Mouse (Mus musculus) liver, embryonic 14.5 days (tissue): ENCODE data around the gene Pde4d. TPM values are rescaled to one million over a fixed set of nuclear protein-coding genes. Genes with fewer than 3 reads are reported as not detected.

Experiments used
- ATAC-seq: fragments of 200-750 bp; cut with Nextera tagmentation; 2 replicates; pipeline ENCODE4 v1.8.0; 2017; ENCODE audit warnings: moderate number of reproducible peaks, mild to moderate bottlenecking, moderate library complexity; ENCODE audit not compliant: insufficient read depth
- DNase-seq, 3 experiments: peaks; one replicate each; pipeline ENCODE4 v3.0.0-alpha.2; 2012 to 2013; ENCODE audit warnings: low read depth in 3 of 3, low spot score in 3 of 3
- H3K27ac ChIP-seq: fragments of 300-500 bp; sonication (generic); 2 replicates; pipeline ENCODE4 v1.5.1; 2014; ENCODE audit warnings: moderate library complexity, mild to moderate bottlenecking, control low read depth, inconsistent platforms
- H3K27me3 ChIP-seq: fragments of 300-500 bp; sonication (generic); 2 replicates; pipeline ENCODE4 v1.6.1; 2014; ENCODE audit warnings: mild to moderate bottlenecking, low read length, moderate library complexity; ENCODE audit not compliant: control insufficient read depth, insufficient read depth
- H3K36me3 ChIP-seq: fragments of 300-500 bp; sonication (generic); replicated peaks from 2 replicates; pipeline ENCODE4 v1.6.1; 2014; ENCODE audit warnings: low read depth; ENCODE audit not compliant: control insufficient read depth, insufficient read depth
- H3K4me1 ChIP-seq, 2 experiments: fragments of 200-500 bp in 1 of 2; fragments of 300-500 bp in 1 of 2; sonication (generic) in 1 of 2; replicated peaks; 2 replicates each; pipeline ENCODE4 v1.6.1; 2012 to 2014; ENCODE audit warnings: antibody characterized with exemption in 1 of 2, inconsistent platforms in 1 of 2, low read length in 1 of 2; ENCODE audit not compliant: control insufficient read depth in 2 of 2, insufficient read depth in 2 of 2
- H3K4me2 ChIP-seq: fragments of 300-500 bp; sonication (generic); 2 replicates; pipeline ENCODE4 v1.6.1; 2014; ENCODE audit warnings: low read depth, mild to moderate bottlenecking, control low read depth, moderate library complexity
- H3K4me3 ChIP-seq, 2 experiments: fragments of 200-500 bp in 1 of 2; fragments of 300-500 bp in 1 of 2; sonication (generic) in 1 of 2; 2 replicates each; pipeline ENCODE4 v1.5.1; 2012 to 2014; ENCODE audit warnings: low read depth in 2 of 2, low read length in 2 of 2, mild to moderate bottlenecking in 2 of 2, control low read depth in 1 of 2, inconsistent platforms in 1 of 2, moderate library complexity in 1 of 2; ENCODE audit not compliant: insufficient read depth in 1 of 2
- H3K9ac ChIP-seq: fragments of 300-500 bp; sonication (generic); replicated peaks from 2 replicates; pipeline ENCODE4 v1.6.1; 2014; ENCODE audit warnings: mild to moderate bottlenecking, control low read depth, moderate library complexity
- H3K9me3 ChIP-seq: fragments of 300-500 bp; sonication (generic); 2 replicates; pipeline ENCODE4 v1.6.1; 2016; ENCODE audit warnings: low read length, mixed read lengths; ENCODE audit not compliant: control insufficient read depth
- CTCF ChIP-seq: IDR thresholded peaks from 2 replicates; pipeline ENCODE4 v1.5.1; 2016; ENCODE audit warnings: antibody characterized with exemption, low read depth, control low read depth
- EP300 ChIP-seq: IDR thresholded peaks from 2 replicates; pipeline ENCODE4 v1.6.1; 2016; ENCODE audit warnings: antibody characterized with exemption, low read depth
- WGBS: fragments of 180-500 bp; shearing (Covaris S2); extraction: QIAGEN DNeasy Blood & Tissue Kit; methylation state at CpG from one replicate; pipeline ENCODE4 v1.1.7; 2014; ENCODE audit not compliant: insufficient replicate concordance; 5-methylcytosine and 5-hydroxymethylcytosine counted together
- polyA plus RNA-seq, 2 experiments: library from polyadenylated mRNA; depleted of rRNA in 1 of 2; stranded (reverse) in 1 of 2; unstranded in 1 of 2; fragments of >200 nt; fragmentation: Nextera tagmentation in 1 of 2; extraction: Ambion mirVana in 1 of 2; gene quantifications; 2 replicates each; pipeline versions ENCODE4 v1.2.1 to v1.2.3; 2012 to 2014

Gene Pde4d
- polyA plus RNA-seq, 2 experiments, result 4.9 to 8.6 TPM

GRCm38 (mm10) chr13:109341902-109342301 lies 892.2 kb downstream of the Pde4d start:
- Histone ChIP-seq H3K4me2 (no peak overlapping the region), H3K27me3 (no peaks in the 10 kb centered on the region), H3K9ac (no peak overlapping the region), H3K4me3 (no peak overlapping the region), H3K4me1 (no peaks in the 10 kb centered on the region), H3K36me3 (no peaks in the 10 kb centered on the region), H3K27ac (no peak overlapping the region), H3K9me3 (no peaks in the 10 kb centered on the region)
- no peak for ATAC-seq
- no peak for DNase-seq
- TF ChIP-seq EP300, result no peak
- peak; percentile 16; the same call in 1 of the 2 replicates for TF ChIP-seq CTCF
- WGBS, result 35% methylated on average over 3 of the region's 3 CpGs

DNA sequence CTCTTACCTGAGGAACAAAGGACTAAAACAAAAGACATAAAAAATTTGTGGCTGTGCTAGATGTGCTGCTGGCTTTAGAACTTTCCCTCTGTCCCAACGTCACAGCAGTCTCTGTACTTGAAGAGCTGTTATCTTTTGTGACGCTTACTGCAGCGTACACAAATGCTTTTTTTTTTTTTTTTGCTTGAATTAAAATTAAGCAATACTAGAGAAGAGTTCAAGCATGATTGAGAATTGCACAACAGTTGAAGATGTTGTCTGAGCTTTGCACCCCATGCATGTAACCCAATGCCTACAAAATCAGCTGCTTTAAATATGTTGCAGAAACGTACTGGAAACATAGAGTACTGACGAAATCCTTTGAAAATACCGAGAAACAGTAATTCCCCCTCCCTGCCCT lies 892.7 kb downstream of the Pde4d start:
- DNase-seq, result no peak
- no peak for ATAC-seq
- TF ChIP-seq CTCF (no peak), EP300 (no peak)

DNA sequence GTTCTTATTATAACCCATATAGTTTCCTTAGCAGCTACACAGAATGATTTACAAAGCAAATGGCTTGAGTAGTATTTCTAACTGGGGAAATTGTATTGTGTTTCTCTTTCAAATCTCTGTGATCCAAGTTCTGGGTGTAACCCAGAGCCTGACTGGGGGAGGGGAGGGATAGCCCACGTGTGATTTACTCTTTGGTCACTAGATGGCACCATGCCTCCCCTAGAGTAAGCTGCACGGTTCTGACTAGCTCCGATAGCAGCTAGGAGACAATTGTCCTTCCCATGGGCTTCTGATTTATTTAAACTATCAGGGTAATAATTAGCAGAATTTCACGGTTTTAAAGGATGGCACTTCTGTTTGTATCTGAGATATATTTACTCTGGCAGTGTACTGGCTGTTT lies 893.8 kb downstream of the Pde4d start:
- Histone ChIP-seq H3K27ac (no peak overlapping the region), H3K9ac (no peak overlapping the region), H3K4me2 (no peak overlapping the region), H3K4me3 (no peak overlapping the region), H3K36me3 (no peaks in the 10 kb centered on the region), H3K4me1 (no peaks in the 10 kb centered on the region), H3K9me3 (no peaks in the 10 kb centered on the region), H3K27me3 (no peaks in the 10 kb centered on the region)
- ATAC-seq (no peak), DNase-seq (peak; percentile 10 to 26 (median 14))
- no peak for TF ChIP-seq EP300
- TF ChIP-seq CTCF, result peak; percentile 73
- WGBS, result 6% methylated on average over 4 of the region's 4 CpGs

More for the DNA sequence above, 892.7 kb downstream of the Pde4d start:
- Histone ChIP-seq H3K4me1 (no peaks in the 10 kb centered on the region), H3K9ac (no peak overlapping the region), H3K9me3 (no peaks in the 10 kb centered on the region), H3K4me3 (no peak overlapping the region), H3K4me2 (no peak overlapping the region), H3K36me3 (no peaks in the 10 kb centered on the region), H3K27me3 (no peaks in the 10 kb centered on the region), H3K27ac (no peak overlapping the region)
- 43% methylated on average over 6 of the region's 6 CpGs for WGBS

- no peak for DNase-seq
Measured at GRCm38 (mm10) chr13:109347770-109348169, 898.0 kb downstream of the Pde4d start.

DNA sequence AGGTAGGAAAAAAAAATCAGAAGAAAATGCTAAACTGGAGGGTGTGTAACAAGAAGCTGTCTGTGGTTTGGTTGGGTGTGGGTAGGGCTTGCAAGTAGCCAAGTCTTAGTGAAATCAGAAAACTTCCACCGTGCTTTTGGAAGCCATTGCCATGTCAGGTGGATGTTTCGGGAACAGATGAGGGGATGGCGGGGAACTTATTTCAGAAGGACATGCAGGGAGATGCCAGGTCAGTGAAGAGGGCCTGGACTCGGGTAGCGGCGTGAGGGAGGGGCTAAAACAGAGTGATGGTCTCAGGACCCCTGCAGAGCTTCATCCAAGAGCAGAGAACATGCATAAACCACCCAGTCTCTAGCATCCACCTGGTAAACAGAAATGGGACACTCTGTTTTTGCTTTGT lies 898.6 kb downstream of the Pde4d start:
- no peak for DNase-seq
- ATAC-seq, result no peak
- H3K27ac ChIP-seq, result no peak overlapping the region
- no peaks in the 10 kb centered on the region for H3K27me3 ChIP-seq
- no peak overlapping the region for H3K9ac ChIP-seq
- no peak overlapping the region for H3K4me2 ChIP-seq
- no peaks in the 10 kb centered on the region for H3K9me3 ChIP-seq
- TF ChIP-seq CTCF, result no peak
- no peak for TF ChIP-seq EP300
- H3K4me1 ChIP-seq, result no peaks in the 10 kb centered on the region
- 66% methylated on average over 6 of the region's 6 CpGs for WGBS
- no peaks in the 10 kb centered on the region for H3K36me3 ChIP-seq
- H3K4me3 ChIP-seq, result no peak overlapping the region

More at GRCm38 (mm10) chr13:109347770-109348169, 898.0 kb downstream of the Pde4d start:
- Histone ChIP-seq H3K4me2 (no peak overlapping the region), H3K36me3 (no peaks in the 10 kb centered on the region), H3K9me3 (no peaks in the 10 kb centered on the region), H3K27ac (no peak overlapping the region), H3K27me3 (no peaks in the 10 kb centered on the region), H3K4me1 (no peaks in the 10 kb centered on the region), H3K9ac (no peak overlapping the region), H3K4me3 (no peak overlapping the region)
- WGBS, result 44% methylated on average over 11 of the region's 11 CpGs
- no peak for ATAC-seq
- TF ChIP-seq CTCF, result no peak
- TF ChIP-seq EP300, result no peak
